Mouse (Mus musculus) cerebellum, adult 2 months (tissue): ENCODE measurements around the gene Rasl11b. TPM values are rescaled to one million over a fixed set of nuclear protein-coding genes. Genes with fewer than 3 reads are reported as not detected.

Experiments used
- DNase-seq, 2 experiments: peaks; one replicate each; pipeline ENCODE4 v3.0.0; 2021
- H3K27ac ChIP-seq: fragments of 200-500 bp; 2 replicates; pipeline ENCODE4 v1.5.1; 2012; ENCODE audit warnings: low read length, control low read depth, inconsistent platforms; ENCODE audit not compliant: insufficient read depth
- H3K27me3 ChIP-seq: fragments of 200-500 bp; 2 replicates; pipeline ENCODE4 v1.6.1; 2012; ENCODE audit warnings: inconsistent platforms, mild to moderate bottlenecking, low read length, moderate library complexity; ENCODE audit not compliant: control insufficient read depth, insufficient read depth
- H3K4me1 ChIP-seq: fragments of 200-500 bp; 2 replicates; pipeline ENCODE4 v1.6.1; 2011; ENCODE audit warnings: low read length; ENCODE audit not compliant: control insufficient read depth, insufficient read depth
- H3K4me3 ChIP-seq: fragments of 200-500 bp; replicated peaks from 2 replicates; pipeline ENCODE3; 2011; ENCODE audit warnings: mild to moderate bottlenecking, low read depth, low read length, control low read depth; ENCODE audit not compliant: insufficient read depth
- CTCF ChIP-seq: fragments of 200-500 bp; IDR thresholded peaks from 2 replicates; pipeline ENCODE4 v1.5.1; 2011; ENCODE audit warnings: low read depth, mild to moderate bottlenecking, control low read depth, low read length, moderate library complexity, borderline replicate concordance; ENCODE audit not compliant: insufficient read depth
- POLR2A ChIP-seq: fragments of 200-500 bp; IDR thresholded peaks from 2 replicates; pipeline ENCODE4 v1.6.1; 2011; ENCODE audit warnings: low read length, control low read depth, borderline replicate concordance; ENCODE audit not compliant: insufficient read depth
- WGBS: fragments of 180-500 bp; shearing (Covaris S2); methylation state at CpG from one replicate; pipeline ENCODE4 v1.1.7; 2018; 5-methylcytosine and 5-hydroxymethylcytosine counted together
- polyA plus RNA-seq: library from polyadenylated mRNA; depleted of rRNA; stranded (reverse); fragments of >200 nt; gene quantifications from 2 replicates; pipeline ENCODE4 v1.2.3, GENCODE M21; 2012

Rasl11b gene
- polyA plus RNA-seq, 1 experiment = 40.7 TPM

DNA sequence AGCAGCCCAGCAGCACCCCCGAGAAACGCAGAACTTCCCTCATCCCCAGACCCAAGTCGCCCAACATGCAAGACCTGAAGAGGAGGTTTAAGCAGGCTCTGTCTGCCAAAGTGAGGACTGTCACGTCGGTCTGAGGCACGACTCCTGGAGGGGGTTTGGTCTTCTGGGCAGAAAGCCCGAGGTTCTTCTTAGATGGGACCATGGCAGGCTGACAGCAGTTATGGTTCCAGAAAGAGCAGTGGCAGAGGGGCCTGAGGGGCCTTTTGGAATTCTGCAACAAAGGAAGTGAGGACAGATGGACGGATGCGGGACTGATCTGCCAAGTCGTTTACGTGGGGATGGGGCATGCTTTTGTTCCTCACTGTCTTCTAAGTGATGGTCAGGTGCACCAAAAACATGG, 3.4 kb downstream of the Rasl11b start:
- TF ChIP-seq CTCF (no peak), POLR2A (no peak)
- 53% methylated on average over 11 of the region's 11 CpGs for WGBS
- no peak for DNase-seq
- Histone ChIP-seq H3K4me1 (peaks cover 7% of the 10 kb centered on the region), H3K27me3 (no peaks in the 10 kb centered on the region), H3K27ac (no peak overlapping the region), H3K4me3 (no peak overlapping the region)

DNA sequence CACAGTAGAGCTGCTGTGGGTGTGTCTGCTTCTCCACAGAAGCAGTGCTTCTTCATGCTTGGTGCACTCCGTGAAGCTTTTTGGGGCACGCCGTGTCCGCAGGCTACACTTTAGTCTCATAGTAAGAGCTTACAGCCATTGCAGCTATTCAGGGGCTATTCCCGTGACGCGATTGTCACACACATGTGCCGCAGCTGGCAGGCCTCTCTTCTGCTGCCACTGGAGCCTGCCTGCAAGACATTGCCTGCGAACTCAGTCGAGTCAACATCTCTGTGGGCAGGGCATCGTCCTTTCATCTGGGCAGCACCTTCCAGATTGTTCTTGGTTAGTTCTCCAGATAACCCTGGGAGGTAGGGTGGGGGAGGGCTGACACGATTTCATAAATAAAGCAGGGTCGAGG, 4.7 kb downstream of the Rasl11b start:
- no peak for DNase-seq
- 81% methylated on average over 13 of the region's 13 CpGs for WGBS
- Histone ChIP-seq H3K4me3 (no peak overlapping the region), H3K27ac (no peak overlapping the region), H3K4me1 (peaks cover 7% of the 10 kb centered on the region), H3K27me3 (no peaks in the 10 kb centered on the region)
- TF ChIP-seq CTCF = no peak
- TF ChIP-seq POLR2A = no peak

DNA sequence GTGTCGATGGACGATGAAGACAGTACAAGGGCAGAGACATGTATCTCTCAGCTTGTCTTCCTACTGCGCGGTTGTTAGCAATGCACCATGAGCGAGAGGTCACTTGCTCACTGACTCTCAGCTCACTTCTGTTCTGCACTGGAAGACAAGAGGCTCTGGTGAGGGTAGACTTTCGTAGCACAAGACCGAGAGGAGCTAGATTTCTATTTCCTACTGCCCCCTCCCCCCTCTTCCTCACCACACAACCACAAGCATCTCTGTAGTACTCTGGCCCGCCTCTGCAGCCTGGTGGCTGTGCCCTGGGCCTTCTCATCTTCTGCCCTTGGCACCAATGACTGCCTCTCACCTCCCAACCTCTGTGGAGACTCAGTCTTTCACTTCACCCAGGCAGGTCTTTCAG, 5.4 kb downstream of the Rasl11b start:
- WGBS = 93% methylated on average over 8 of the region's 8 CpGs
- H3K27ac ChIP-seq = no peak overlapping the region
- peaks cover 7% of the 10 kb centered on the region for H3K4me1 ChIP-seq
- no peak overlapping the region for H3K4me3 ChIP-seq
- TF ChIP-seq CTCF = no peak
- no peak for TF ChIP-seq POLR2A
- H3K27me3 ChIP-seq = no peaks in the 10 kb centered on the region
- DNase-seq = no peak

DNA sequence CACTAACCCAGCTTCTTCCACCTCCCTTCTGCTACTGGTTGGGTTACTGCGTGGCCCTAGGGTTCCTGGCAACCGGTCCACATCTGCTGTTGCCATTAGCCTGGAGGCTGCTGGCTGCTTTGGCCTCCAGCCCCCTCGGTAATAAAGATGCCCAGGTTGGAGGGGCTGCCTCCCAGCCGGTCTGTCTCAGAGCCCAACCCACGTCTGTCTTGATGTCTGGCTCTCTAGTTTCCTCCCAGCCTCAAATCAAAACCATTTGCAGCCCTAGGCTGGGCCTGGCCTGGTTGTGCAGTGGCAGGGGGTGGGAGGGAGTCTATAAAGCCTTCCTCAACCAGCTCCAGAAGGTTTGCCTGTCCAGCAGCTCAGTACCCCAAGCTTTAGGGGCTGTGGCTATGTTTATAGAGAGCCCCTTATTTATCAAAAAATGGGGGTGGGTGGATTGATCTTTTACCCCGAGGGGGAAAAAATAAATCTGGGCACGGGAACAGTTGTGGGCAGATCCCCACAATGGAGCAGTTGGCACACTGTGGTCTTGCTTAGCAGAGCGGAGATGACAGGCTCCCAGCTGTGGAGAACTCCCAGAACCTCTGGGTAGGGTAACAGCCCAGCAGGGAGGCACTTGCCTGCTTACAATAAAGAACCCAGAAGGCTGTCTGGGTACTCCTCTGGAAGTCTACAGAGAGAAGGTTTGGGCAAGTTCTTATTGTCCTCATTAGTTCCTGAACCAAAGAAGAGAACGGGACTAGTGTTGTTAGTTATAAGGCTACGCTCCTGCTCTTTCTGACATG, 6.7 kb downstream of the Rasl11b start:
- H3K27me3 ChIP-seq = no peaks in the 10 kb centered on the region
- WGBS = 55% methylated on average over 10 of the region's 10 CpGs
- no peak for DNase-seq
- no peak overlapping the region for H3K4me3 ChIP-seq
- peaks cover 7% of the 10 kb centered on the region for H3K4me1 ChIP-seq
- no peak overlapping the region for H3K27ac ChIP-seq
- TF ChIP-seq POLR2A (no peak), CTCF (no peak)

DNA sequence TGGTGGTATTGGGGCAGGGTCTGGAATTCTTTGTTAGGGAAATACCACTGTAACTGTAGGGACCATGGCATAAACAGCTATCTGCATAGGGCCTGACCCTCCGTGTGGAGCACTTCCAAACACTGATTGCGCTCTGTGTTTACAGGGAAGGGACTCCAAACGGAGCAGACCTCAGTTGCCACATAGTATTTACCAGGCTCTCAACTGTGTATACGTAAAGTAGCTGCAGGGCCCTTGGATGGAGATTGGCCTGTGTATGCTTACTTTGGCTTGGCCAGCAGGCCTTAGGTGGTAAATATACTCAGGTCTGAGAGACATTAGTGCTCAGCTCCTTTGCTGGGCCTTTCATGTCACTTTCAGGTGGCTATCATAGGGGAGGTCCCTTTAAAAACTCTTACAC, 7.4 kb downstream of the Rasl11b start:
- TF ChIP-seq POLR2A (no peak), CTCF (no peak)
- Histone ChIP-seq H3K4me3 (no peak overlapping the region), H3K4me1 (peaks cover 7% of the 10 kb centered on the region), H3K27ac (no peak overlapping the region), H3K27me3 (no peaks in the 10 kb centered on the region)
- 72% methylated on average over 4 of the region's 4 CpGs for WGBS
- DNase-seq = no peak

DNA sequence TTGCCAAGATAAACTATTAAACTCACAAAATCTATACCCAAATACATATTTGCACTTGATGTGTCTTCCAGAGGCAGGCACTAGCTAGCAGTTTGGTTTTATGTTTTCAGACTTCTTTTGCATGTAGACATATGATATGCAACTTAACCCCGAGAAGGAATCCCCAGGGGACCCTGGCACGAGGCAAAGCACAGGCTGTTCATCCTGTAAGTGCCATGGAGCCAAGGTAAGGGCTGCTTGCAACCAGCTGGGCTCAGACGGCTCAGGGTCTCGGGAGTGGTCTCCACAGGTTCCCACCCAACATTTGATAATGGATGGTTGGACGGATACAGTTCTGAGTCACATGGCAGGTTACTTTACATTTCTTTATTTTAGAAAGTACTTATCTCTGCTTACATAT, 9.4 kb downstream of the Rasl11b start:
- no peak overlapping the region for H3K27ac ChIP-seq
- TF ChIP-seq CTCF = no peak
- no peaks in the 10 kb centered on the region for H3K27me3 ChIP-seq
- H3K4me3 ChIP-seq = no peak overlapping the region
- peaks cover 7% of the 10 kb centered on the region for H3K4me1 ChIP-seq
- WGBS = 43% methylated on average over 5 of the region's 5 CpGs
- DNase-seq = no peak

DNA sequence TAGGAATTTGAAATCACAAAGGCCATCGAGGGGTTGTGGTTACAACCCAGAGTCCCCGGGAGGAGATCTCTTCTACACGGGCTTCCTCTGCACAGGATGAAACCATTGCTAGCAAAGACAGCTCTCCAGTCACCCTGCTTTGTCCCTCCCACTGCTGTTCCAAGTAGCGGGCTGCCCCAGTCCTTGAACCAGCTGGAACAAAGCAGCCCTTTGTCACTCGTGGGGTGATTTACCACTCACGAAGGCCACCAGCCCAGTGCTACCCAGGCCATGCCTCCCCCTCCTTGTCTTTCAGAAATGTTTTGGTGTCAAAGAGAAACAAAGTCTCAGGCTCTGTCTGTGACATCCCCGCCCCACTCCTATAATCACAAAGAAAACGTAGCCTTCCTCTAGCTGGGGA, 10.4 kb downstream of the Rasl11b start:
- Histone ChIP-seq H3K27me3 (no peaks in the 10 kb centered on the region), H3K4me3 (no peak overlapping the region), H3K27ac (no peak overlapping the region), H3K4me1 (peaks cover 11% of the 10 kb centered on the region)
- no peak for TF ChIP-seq POLR2A
- TF ChIP-seq CTCF = no peak
- 74% methylated on average over 8 of the region's 8 CpGs for WGBS
- DNase-seq = no peak

DNA sequence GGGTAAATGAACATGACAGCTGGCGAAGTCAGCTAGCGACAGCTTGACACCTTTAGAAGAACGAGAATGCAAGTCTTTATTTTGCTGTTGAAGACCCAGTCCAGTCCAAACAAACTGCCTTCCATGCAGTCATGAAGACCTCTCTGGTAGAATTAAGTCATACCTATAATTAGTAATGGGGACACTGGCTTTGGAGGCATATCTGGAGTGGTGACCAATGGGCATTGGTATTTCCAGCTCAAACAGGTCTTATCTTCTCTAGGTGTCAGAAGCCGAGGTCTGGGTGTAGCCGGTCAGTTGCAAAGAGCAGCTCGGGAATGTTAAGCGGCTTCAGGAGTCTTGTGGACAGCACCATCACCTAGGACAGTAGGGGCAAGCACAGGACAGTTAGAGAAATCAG, 11.0 kb downstream of the Rasl11b start:
- DNase-seq = no peak
- no peak overlapping the region for H3K27ac ChIP-seq
- TF ChIP-seq POLR2A (no peak), CTCF (no peak)
- no peak overlapping the region for H3K4me3 ChIP-seq
- no peaks in the 10 kb centered on the region for H3K27me3 ChIP-seq
- WGBS = 81% methylated on average over 7 of the region's 7 CpGs
- H3K4me1 ChIP-seq = peaks cover 12% of the 10 kb centered on the region
